Mouse (Mus musculus) right cerebral cortex, adult 2 months (tissue): ENCODE data around the gene Sparcl1.
A peak's percentile ranks its signal among the peaks of the same experiment; 100 is the strongest.

Experiments used
- DNase-seq, 2 experiments: peaks; one replicate each; pipeline ENCODE4 v3.0.0; 2021 to 2022; ENCODE audit warnings: low spot score in 2 of 2

The Sparcl1 gene

DNA sequence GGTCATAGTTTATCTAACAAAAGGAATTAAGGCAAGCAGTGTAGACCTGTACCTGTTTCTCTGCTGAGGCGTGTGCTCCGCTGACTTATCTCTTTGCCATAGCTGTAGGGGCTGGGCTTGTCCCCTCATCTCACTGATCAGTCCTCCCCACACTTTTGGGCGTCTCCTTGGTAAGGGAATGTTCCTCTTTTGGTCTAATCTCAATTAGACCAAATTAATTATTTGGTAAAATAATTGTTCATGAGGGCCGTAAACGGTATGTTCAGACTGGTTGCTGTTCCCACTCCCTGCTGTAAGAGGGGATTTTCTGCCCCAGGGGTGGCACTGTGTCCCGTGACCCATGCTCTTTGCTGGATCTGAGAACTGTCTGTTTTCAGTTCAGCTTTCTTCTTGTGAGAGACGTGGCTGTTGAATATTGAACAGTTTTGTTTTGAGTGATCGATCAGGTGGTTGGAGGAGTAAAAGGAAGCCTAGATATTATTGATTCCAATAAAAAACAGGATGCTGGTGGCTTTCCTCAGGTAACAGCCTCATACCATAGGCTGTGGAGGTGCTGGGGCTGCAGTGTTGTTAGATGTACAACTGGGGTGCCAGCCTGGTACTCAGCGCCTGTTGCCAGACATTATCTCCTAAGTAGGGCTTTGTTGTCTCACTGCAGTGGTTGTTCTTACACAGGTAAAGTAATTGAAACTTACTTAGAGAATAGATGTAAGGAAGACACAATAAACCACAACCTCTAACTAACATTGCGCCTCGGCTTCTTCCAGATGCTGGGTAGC lies 50.6 kb downstream of the Sparcl1 start:
- no peak for DNase-seq

GRCm38 (mm10) chr5:104061936-104062772 lies 51.4 kb downstream of the Sparcl1 start:
- no peak for DNase-seq

DNA sequence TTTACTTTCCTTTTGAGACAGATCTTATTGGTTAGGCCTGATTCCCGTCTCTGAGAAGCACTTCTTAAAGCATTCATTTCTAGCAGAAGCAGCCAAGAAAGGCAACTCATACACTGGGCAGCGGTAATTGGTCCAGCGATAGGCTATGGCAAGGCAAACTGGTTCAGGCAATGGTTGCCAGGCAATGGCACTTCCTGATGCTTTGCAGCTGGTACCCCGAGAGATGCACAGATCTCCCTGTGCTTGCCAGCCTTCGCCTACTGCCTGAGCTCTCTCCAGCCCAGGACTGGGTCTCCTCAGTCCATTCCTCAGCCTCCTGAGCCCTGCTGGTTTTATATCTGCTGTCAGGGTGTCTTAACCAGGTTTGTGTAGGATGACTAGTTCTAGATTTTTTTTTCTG lies 53.1 kb downstream of the Sparcl1 start:
- DNase-seq: no peak

GRCm38 (mm10) chr5:104059628-104060027 lies 53.9 kb downstream of the Sparcl1 start:
- no peak for DNase-seq

- DNase-seq: no peak
Observed at GRCm38 (mm10) chr5:104058021-104058420, 55.5 kb downstream of the Sparcl1 start.

DNA sequence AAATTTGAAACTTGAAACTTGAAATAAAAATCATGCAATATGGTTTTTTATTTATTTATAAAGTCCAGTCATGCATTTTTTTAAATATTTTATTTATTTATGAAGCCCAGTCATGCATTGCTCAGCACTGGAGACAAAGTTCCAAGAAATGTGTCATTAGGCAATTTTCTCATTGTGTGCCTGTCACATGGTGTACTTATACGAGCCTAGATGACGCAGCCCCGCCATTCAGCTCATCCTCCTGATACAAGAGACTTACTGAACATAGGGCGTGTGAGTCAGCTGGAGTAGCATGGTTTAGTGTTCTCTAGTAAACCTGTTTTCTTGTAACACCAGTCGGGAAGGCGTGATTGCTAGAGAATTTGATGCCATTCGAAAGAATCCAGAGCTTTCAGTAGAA lies 57.2 kb downstream of the Sparcl1 start:
- DNase-seq: no peak

GRCm38 (mm10) chr5:104055816-104056215 lies 57.7 kb downstream of the Sparcl1 start:
- DNase-seq: no peak

DNA sequence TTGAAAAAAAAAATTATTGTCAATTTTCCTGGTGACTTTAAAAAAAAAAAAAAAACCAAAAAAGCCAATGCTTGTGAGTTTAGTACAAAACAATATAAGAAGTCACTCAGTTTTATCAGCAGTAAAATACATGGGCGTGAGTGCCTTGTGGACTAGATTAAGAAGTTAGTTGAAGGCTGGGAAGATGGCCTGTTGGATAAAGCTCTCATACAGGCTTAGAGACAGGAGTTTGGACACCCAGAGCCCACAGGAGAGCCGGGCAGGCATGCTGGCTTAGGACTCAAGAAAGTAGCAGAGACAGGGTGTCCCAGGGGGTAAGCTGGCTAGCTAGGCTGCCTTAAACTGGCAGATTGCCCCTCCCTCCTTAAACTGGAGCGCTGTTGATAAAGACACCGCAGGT lies 58.6 kb downstream of the Sparcl1 start:
- no peak for DNase-seq

- no peak for DNase-seq
Observed at GRCm38 (mm10) chr5:104052956-104053355, 60.6 kb downstream of the Sparcl1 start.

DNA sequence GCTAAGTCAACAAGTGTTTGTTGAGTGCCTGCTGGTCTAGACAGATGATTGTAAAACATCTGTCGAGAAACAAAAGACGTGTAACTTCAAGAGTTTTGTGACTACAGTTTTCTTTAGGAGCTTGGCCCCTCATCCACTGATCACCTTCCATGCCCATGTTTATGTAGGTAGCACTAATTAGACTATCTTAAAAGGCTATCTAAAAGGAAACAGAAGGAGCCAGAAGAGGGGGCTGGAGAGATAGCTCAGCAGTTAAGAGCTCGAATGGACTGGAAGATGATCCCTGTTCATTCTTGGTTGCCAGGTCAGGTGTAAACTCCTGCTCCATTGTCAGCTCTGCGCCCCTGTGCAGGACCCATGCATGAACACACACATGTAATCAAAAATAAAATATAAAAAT lies 65.4 kb downstream of the Sparcl1 start:
- no peak for DNase-seq

- peak in 1 of 2 experiments; percentile 37 for DNase-seq
Observed at GRCm38 (mm10) chr5:104047200-104048105, 66.1 kb downstream of the Sparcl1 start.

- peak; percentile 98 for DNase-seq
Observed at GRCm38 (mm10) chr5:104046256-104047199, 67.0 kb downstream of the Sparcl1 start, which contains the start of gene Nudt9. Gene Nudt9, plus strand, starts transcription at chr5:104046306.

DNA sequence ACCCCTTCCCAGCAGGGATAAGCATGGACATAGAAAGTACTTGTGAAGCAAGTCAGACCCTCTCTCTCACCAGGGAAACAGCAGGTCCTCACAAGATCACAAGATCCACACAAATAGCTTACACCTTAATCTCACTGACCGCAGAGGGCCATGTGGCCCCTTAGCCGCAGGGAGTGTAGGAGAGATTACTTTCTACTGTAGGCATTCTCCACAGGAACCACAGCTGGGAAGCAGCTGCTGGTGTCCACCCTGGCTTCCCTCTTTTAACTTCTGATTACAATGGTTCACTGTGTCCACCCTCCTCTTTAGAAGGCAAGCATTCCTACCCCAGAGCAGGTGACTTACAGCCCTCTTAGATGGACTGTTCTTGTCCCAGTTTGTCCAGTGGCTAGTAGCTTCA lies 69.8 kb downstream of the Sparcl1 start:
- DNase-seq: no peak

DNA sequence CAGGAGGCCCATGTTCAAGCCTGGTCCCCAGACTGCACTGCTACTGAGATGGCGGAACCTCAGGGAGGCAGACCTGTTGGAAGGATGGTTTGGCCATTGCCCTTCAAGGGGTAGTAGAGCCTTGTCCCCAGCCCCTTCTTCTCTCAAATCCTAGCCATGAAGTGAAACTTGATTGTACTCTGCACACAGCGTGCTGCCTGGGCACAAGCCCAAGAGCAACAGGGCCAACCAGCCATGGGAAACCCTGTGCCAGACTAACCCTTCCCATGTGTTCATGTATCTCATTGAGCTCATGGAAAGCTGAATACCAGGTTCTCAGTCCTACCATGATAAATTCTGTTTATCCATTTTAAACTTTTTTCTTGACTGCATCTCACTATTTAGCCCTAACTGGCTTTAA lies 70.6 kb downstream of the Sparcl1 start:
- DNase-seq: no peak

- DNase-seq: peak; percentile 65 to 78
Observed at GRCm38 (mm10) chr5:104039154-104039932, 74.2 kb downstream of the Sparcl1 start.

DNA sequence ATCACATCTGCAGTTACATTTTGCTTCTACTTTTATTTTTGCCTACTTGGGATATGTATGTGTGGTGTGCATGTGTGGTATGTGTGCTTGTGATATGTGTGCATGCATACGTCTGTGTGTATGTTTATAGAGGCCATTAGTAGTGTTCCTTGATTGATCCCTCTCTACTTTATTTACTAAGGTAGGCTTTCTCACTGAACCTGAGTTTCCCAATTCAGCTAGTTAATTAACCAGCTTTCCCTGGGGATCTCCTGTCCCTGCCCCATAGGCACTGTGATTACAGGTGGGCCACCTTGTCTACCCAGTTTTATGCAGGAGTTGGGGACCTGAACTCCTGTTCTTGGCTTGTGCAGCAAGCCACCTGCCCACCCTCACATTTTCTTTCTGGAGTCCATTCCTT lies 76.8 kb downstream of the Sparcl1 start:
- DNase-seq: no peak

DNA sequence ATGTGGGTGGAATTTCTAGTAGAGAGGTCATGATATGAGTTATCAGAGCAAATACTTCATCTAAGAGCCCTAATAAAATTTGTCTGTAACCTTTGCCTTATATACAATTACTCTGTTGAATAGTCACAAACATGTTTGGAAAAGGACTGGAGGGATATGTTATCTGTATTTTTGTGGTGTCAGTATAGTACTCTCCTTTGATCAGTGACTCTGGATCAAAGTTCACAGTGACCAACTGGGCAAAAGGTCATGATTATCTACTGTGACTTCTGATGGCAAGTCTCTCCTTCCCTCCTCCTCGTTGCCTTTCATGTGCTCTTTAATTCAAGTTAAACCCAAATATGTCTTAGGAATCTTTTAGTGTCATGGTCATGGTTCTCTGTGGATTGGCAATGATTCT lies 77.7 kb downstream of the Sparcl1 start:
- no peak for DNase-seq

- DNase-seq: no peak
Observed at GRCm38 (mm10) chr5:104035066-104035465, 78.5 kb downstream of the Sparcl1 start.

DNA sequence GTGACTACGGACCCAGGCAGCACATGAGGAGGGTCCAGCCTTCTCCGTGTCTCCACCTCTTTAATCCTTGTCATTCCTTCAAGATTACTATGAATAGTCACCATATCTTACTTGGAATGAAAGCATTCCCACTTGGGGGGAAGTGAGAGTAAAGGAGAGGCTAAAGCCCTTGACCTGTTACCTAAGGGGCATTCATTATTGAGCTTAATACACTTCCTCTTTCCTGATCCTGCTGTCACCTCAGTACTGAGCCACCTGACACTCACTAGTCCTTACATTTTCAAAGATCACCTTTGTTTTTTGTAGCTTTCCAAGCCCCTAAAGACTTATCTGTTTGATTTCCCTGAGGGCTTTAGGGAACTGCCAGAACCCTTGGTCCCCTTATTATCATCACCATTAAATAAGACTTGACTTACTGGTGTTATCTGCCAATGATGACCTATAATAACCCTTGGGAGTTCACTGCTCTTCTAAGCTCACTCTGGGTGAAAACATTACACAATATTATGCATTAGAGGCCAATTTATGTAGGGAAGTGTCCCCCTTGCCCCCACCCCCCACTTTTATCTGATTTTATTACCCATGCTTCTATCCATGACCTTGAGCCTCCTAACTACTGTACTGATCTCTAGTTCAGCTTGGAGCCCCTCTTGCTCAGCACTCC lies 81.0 kb downstream of the Sparcl1 start:
- no peak for DNase-seq
